Mouse (Mus musculus) olfactory bulb, adult 2 months (tissue): ENCODE data around the gene Cfap99. TPM values are rescaled to one million over a fixed set of nuclear protein-coding genes. Genes with fewer than 3 reads are reported as not detected.

ENCODE experiments used
- H3K27ac ChIP-seq: fragments of 200-500 bp; 2 replicates; pipeline ENCODE4 v1.5.1; 2012; ENCODE audit warnings: low read depth, low read length; ENCODE audit not compliant: insufficient read depth
- H3K4me1 ChIP-seq: fragments of 200-500 bp; 2 replicates; pipeline ENCODE4 v1.6.1; 2012; ENCODE audit warnings: low read length; ENCODE audit not compliant: control insufficient read depth, insufficient read depth
- H3K4me3 ChIP-seq: fragments of 200-500 bp; 2 replicates; pipeline ENCODE4 v1.5.1; 2012; ENCODE audit warnings: mild to moderate bottlenecking, low read depth, low read length, moderate library complexity; ENCODE audit not compliant: insufficient read depth
- CTCF ChIP-seq: fragments of 200-500 bp; IDR thresholded peaks from 2 replicates; pipeline ENCODE4 v1.5.1; 2012; ENCODE audit warnings: low read depth, mild to moderate bottlenecking, low read length, moderate library complexity; ENCODE audit not compliant: insufficient read depth
- POLR2A ChIP-seq: fragments of 200-500 bp; IDR thresholded peaks from 2 replicates; pipeline ENCODE4 v1.6.1; 2012; ENCODE audit warnings: mild to moderate bottlenecking, low read depth, low read length, moderate library complexity; ENCODE audit not compliant: insufficient read depth
- WGBS: fragments of 180-500 bp; shearing (Covaris S2); methylation state at CpG from one replicate; pipeline ENCODE4 v1.1.7; 2018; 5-methylcytosine and 5-hydroxymethylcytosine counted together
- polyA plus RNA-seq: library from polyadenylated mRNA; stranded (reverse); fragments of >200 nt; gene quantifications from 2 replicates; pipeline ENCODE4 v1.2.4, GENCODE M21; 2012; ENCODE audit warnings: low replicate concordance; ENCODE audit not compliant: missing spikeins, insufficient read depth, insufficient read length

The Cfap99 gene
- polyA plus RNA-seq, 1 experiment = not detected

DNA sequence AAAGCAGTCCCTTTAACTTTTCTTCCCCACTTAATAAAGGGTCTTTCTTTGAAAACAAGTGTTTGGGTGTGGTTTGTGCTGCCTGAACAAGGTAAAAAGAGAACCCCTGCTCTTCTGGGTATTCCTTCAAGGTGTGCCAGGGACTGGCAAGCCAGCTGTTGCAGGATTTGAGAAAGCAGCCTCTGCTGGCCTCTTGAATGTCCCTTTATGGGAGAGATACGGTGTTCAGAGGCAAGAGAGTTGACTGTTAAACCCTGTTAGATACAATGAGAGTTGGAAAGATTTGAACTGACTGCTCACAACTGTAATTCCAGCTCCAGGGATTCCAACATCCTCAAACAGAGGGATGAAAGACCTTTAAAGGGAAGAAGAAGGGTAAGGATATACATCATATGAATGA lies 45.7 kb downstream of the Cfap99 start:
- Histone ChIP-seq H3K4me1 (peaks cover 7% of the 10 kb centered on the region), H3K4me3 (no peak overlapping the region), H3K27ac (no peak overlapping the region)
- TF ChIP-seq POLR2A = no peak
- no peak for TF ChIP-seq CTCF
- WGBS = 92% methylated on average over 1 of the region's 1 CpGs

GRCm38 (mm10) chr5:34335539-34336096 lies 47.2 kb downstream of the Cfap99 start:
- peaks cover 9% of the 10 kb centered on the region for H3K4me1 ChIP-seq
- peak overlapping the region; percentile 67 for H3K4me3 ChIP-seq
- WGBS = 3% methylated on average over 21 of the region's 21 CpGs
- peak overlapping the region; percentile 76 for H3K27ac ChIP-seq
- no peak for TF ChIP-seq CTCF
- no peak for TF ChIP-seq POLR2A

DNA sequence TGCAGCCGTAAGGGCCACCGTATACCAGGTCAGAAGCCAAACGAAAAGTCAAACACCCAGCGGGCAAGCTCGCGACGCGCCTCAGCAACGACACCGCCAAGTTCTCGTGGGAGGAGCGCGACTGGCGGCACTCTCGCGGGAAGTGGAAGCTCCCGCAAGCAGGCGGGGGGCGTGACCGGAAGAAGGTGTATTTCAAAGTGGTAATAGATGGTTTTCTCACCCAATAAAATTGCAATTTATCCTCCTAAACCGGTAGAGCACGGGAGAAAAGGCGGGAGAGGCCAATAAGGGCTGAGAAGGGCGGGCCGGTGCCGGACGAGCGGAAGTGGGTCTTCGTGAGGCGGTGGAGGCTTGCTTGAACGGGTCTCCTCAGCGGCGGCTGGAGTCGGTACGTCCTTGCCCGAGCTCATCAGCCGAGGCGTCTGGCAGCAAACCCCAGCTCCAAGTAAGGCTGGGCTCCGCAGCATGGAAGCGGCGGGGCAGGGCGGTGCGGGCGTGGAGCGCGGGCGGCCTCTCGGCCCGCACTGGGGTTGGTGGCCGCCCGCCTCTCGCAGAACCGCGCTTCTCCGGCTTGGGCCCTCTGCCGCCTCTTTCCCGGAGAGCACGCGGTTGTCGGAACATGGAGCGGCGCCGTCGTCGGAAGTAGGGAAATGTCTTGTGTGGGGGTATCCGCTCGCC lies 47.8 kb downstream of the Cfap99 start, which contains the start of gene Rnf4:
Gene Rnf4 (plus strand): TSS at position 193 of the 678 bp plus-strand sequence.
- TF ChIP-seq POLR2A (peak; percentile 77), CTCF (no peak)
- Histone ChIP-seq H3K4me1 (peaks cover 9% of the 10 kb centered on the region), H3K4me3 (peak within 1 kb of the TSS; percentile 72), H3K27ac (peak within 1 kb of the TSS; percentile 76)
- WGBS = under 1% methylated on average over 67 of the region's 67 CpGs

DNA sequence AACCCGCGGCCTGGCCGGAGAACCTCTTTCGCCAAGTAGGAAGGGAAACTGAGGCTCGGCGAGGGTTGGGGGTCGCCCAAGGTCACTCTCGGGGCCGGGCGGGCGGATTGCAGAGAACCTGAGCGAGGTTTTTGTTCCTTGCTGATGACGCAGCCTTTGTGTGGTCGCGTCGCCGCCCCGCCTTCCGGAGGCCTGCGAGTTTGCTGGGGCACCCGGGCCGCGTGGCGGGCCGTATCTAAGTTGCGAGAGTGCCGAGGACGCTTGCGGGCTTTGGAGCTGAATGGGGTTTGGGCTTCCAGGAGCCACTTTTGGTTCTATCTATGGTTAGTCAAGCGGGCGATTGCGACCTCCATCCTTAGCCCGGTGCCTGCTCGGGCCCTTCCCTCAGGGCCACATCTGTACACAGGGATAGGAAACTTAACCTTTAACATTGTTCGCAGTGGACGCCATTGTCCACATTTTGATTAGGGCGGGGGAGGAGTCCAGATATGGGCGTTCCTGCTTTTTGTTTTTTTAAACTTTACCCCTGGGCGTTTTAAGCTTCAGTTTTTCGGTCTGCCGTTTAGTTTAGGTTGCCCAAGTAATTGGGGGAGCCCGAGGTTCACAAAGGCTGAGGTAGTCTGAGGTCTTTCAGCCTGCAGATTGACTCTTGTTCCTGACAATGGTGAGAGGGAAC lies 48.5 kb downstream of the Cfap99 start:
- peak overlapping the region; percentile 72 for H3K4me3 ChIP-seq
- TF ChIP-seq CTCF (no peak), POLR2A (no peak)
- H3K4me1 ChIP-seq = peaks cover 9% of the 10 kb centered on the region
- peak overlapping the region; percentile 49 for H3K27ac ChIP-seq
- under 1% methylated on average over 42 of the region's 42 CpGs for WGBS

DNA sequence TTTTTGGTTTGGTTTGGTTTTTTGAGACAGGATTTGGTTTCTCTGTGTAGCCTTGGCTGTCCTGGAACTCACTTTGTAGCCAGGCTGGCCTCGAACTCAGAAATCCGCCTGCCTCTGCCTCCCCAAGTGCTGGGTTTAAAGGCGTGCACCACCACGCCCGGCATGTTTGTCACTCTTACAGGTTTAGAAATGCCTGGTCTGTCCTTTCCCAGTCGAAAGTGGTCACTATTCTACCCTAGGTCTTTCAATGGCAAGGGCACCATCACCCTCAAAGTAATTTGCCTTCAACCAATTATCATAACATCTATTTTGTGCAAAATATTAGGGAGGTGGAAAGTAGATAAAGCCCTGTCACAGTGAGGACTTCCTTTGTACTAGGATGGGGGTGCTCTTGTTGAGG lies 51.8 kb downstream of the Cfap99 start:
- Histone ChIP-seq H3K4me1 (peaks cover 9% of the 10 kb centered on the region), H3K4me3 (no peak overlapping the region), H3K27ac (no peak overlapping the region)
- TF ChIP-seq POLR2A (no peak), CTCF (no peak)
- 93% methylated on average over 6 of the region's 6 CpGs for WGBS

GRCm38 (mm10) chr5:34352084-34352631 lies 63.8 kb downstream of the Cfap99 start:
- H3K27ac ChIP-seq = no peak overlapping the region
- no peak overlapping the region for H3K4me3 ChIP-seq
- TF ChIP-seq CTCF (no peak), POLR2A (no peak)
- H3K4me1 ChIP-seq = no peaks in the 10 kb centered on the region
- 96% methylated on average over 3 of the region's 3 CpGs for WGBS

GRCm38 (mm10) chr5:34360261-34360660 lies 71.9 kb downstream of the Cfap99 start:
- no peak overlapping the region for H3K27ac ChIP-seq
- no peak for TF ChIP-seq CTCF
- TF ChIP-seq POLR2A = no peak
- WGBS = 85% methylated on average over 3 of the region's 3 CpGs
- no peak overlapping the region for H3K4me3 ChIP-seq
- H3K4me1 ChIP-seq = no peaks in the 10 kb centered on the region

DNA sequence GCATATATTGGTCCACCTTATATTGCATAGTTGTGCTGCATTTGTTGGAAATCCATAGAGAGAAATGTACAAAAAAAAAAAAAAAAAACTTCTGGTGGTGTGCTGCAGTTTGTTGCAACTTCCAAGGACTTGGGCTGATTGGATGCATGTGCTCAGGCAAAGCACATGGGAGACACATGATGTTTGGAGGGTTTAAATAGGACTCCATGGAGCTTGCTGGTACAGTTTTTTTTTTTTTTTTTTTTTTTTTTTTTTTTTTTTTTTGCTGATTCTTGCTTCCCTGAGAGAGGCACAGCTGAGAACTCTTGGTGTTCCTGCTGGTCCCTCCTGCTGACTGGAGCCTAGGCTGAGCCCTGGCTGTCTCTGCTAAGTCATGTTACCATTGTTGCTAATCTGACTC lies 74.7 kb downstream of the Cfap99 start:
- Histone ChIP-seq H3K27ac (no peak overlapping the region), H3K4me3 (no peak overlapping the region), H3K4me1 (no peaks in the 10 kb centered on the region)
- TF ChIP-seq POLR2A = no peak
- TF ChIP-seq CTCF = no peak
